Mouse (Mus musculus) stomach, postnatal 0 days (tissue): Measurements from ENCODE around the gene Chmp6. TPM values are rescaled to one million over a fixed set of nuclear protein-coding genes. Genes with fewer than 3 reads are reported as not detected.

Source experiments
- ATAC-seq: fragments of 200-750 bp; cut with Nextera tagmentation; 2 replicates; pipeline ENCODE4 v1.8.0; 2017; ENCODE audit not compliant: low FRiP score, low TSS enrichment
- DNase-seq: peaks from one replicate; pipeline ENCODE4 v3.0.0-alpha.2; 2016; ENCODE audit warnings: low spot score
- H3K27ac ChIP-seq: fragments of 300-500 bp; sonication (generic); replicated peaks from 2 replicates; pipeline ENCODE4 v1.5.1; 2014; ENCODE audit warnings: mild to moderate bottlenecking, control low read depth
- H3K27me3 ChIP-seq: fragments of 300-500 bp; sonication (generic); 2 replicates; pipeline ENCODE4 v1.6.1; 2014; ENCODE audit warnings: low read length; ENCODE audit not compliant: control insufficient read depth, insufficient read depth
- H3K36me3 ChIP-seq: fragments of 300-500 bp; sonication (generic); 2 replicates; pipeline ENCODE4 v1.6.1; 2014; ENCODE audit warnings: low read length, mixed read lengths; ENCODE audit not compliant: control insufficient read depth, insufficient read depth
- H3K4me1 ChIP-seq: fragments of 300-500 bp; sonication (generic); replicated peaks from 2 replicates; pipeline ENCODE4 v1.6.1; 2014; ENCODE audit warnings: antibody characterized with exemption; ENCODE audit not compliant: control insufficient read depth, insufficient read depth
- H3K4me2 ChIP-seq: fragments of 300-500 bp; sonication (generic); replicated peaks from 2 replicates; pipeline ENCODE4 v1.6.1; 2014; ENCODE audit warnings: low read depth, mild to moderate bottlenecking, control low read depth, moderate library complexity
- H3K4me3 ChIP-seq: fragments of 300-500 bp; sonication (generic); 2 replicates; pipeline ENCODE4 v1.5.1; 2014; ENCODE audit warnings: low read depth, low read length, control low read depth
- H3K9ac ChIP-seq: fragments of 300-500 bp; sonication (generic); 2 replicates; pipeline ENCODE4 v1.6.1; 2014; ENCODE audit warnings: mild to moderate bottlenecking, low read length, control low read depth, mixed read lengths
- H3K9me3 ChIP-seq: fragments of 300-500 bp; sonication (generic); 2 replicates; pipeline ENCODE4 v1.6.1; 2016; ENCODE audit warnings: low read length; ENCODE audit not compliant: control insufficient read depth
- CTCF ChIP-seq: IDR thresholded peaks from 2 replicates; pipeline ENCODE4 v1.5.1; 2016; ENCODE audit warnings: antibody characterized with exemption, low read depth, mild to moderate bottlenecking, moderate library complexity
- EP300 ChIP-seq: optimal IDR thresholded peaks from 2 replicates; pipeline ENCODE3; 2016; ENCODE audit warnings: antibody characterized with exemption
- WGBS: fragments of 180-500 bp; shearing (Covaris S2); extraction: QIAGEN DNeasy Blood & Tissue Kit; methylation state at CpG from one replicate; pipeline ENCODE4 v1.1.7; 2014; 5-methylcytosine and 5-hydroxymethylcytosine counted together
- polyA plus RNA-seq: library from polyadenylated mRNA; unstranded; fragments of >200 nt; fragmentation: Nextera tagmentation; extraction: Ambion mirVana; gene quantifications from 2 replicates; pipeline ENCODE4 v1.2.1, GENCODE M21; 2015

Gene Chmp6
- polyA plus RNA-seq = 84.5 and 85.3 TPM in 2 replicates

DNA sequence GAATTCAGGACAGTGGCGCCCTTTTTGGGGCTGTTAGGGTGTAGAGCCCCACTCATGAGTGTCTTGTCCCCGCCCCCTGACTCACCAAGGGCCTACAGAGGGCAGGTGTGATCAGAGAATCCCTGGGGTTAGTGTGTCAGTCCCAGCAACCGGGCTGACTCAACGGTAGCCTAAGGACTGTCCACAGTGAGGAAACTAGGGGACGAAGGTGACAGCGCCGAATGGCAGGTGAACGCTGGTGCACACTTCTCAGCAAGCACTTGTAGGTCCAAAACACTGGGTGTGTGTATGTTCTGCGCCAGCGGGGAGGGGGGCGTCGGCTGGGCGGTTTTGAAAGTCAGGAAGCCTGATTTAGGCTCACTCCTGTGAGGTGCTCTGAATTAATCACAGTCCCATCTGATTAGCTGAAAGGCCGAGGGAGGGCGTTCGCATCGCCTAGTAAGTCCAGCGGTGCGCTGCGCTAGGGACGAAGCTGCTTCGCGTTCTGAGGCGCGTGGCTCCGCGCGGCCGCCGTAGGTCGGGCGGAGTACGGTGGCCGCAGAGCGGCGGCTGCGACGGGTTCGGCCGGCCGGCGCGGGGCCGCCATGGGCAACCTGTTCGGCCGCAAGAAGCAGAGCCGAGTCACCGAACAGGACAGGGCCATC lies at the start of gene Chmp6:
Gene Chmp6, plus strand, starts transcription at position 151 of the 644 bp plus-strand sequence.
- ATAC-seq = peak; percentile 59
- peak within 1 kb of the TSS; percentile 87 for H3K4me2 ChIP-seq
- DNase-seq = peak; percentile 88
- peak within 1 kb of the TSS; percentile 91 for H3K27ac ChIP-seq
- WGBS = under 1% methylated on average over 48 of the region's 48 CpGs
- no peaks in the 10 kb centered on the region for H3K27me3 ChIP-seq
- peaks cover 13% of the 10 kb centered on the region; the same call in 1 of the 2 replicates for H3K36me3 ChIP-seq
- no peak for TF ChIP-seq EP300
- TF ChIP-seq CTCF = peak; percentile 44
- H3K9me3 ChIP-seq = no peaks in the 10 kb centered on the region
- peak within 1 kb of the TSS; percentile 78 for H3K4me3 ChIP-seq
- peaks cover 14% of the 10 kb centered on the region; the same call in 1 of the 2 replicates for H3K4me1 ChIP-seq
- H3K9ac ChIP-seq = peak within 1 kb of the TSS; percentile 99

- WGBS = 65% methylated on average over 6 of the region's 6 CpGs
These were observed 46.4 kb upstream of the Chmp6 start for GRCm38 (mm10) chr11:119866837-119867236.

GRCm38 (mm10) chr11:119868138-119868537 lies 45.1 kb upstream of the Chmp6 start:
- DNase-seq (no peak), ATAC-seq (no peak)
- TF ChIP-seq CTCF = no peak
- no peak for TF ChIP-seq EP300
- Histone ChIP-seq H3K4me3 (no peak overlapping the region), H3K36me3 (peaks cover 13% of the 10 kb centered on the region; the same call in 1 of the 2 replicates), H3K4me2 (no peak overlapping the region), H3K27ac (no peak overlapping the region; the same call in 1 of the 2 replicates), H3K9me3 (no peaks in the 10 kb centered on the region), H3K4me1 (no peaks in the 10 kb centered on the region), H3K27me3 (no peaks in the 10 kb centered on the region), H3K9ac (no peak overlapping the region)
- 49% methylated on average over 3 of the region's 3 CpGs for WGBS

More at GRCm38 (mm10) chr11:119866837-119867236, 46.4 kb upstream of the Chmp6 start:
- Histone ChIP-seq H3K9me3 (no peaks in the 10 kb centered on the region), H3K4me1 (no peaks in the 10 kb centered on the region), H3K27me3 (no peaks in the 10 kb centered on the region), H3K36me3 (peaks cover 2% of the 10 kb centered on the region; the same call in 1 of the 2 replicates), H3K27ac (no peak overlapping the region), H3K4me2 (no peak overlapping the region), H3K9ac (no peak overlapping the region), H3K4me3 (no peak overlapping the region)
- no peak for DNase-seq
- no peak for ATAC-seq
- TF ChIP-seq EP300 (no peak), CTCF (no peak)

DNA sequence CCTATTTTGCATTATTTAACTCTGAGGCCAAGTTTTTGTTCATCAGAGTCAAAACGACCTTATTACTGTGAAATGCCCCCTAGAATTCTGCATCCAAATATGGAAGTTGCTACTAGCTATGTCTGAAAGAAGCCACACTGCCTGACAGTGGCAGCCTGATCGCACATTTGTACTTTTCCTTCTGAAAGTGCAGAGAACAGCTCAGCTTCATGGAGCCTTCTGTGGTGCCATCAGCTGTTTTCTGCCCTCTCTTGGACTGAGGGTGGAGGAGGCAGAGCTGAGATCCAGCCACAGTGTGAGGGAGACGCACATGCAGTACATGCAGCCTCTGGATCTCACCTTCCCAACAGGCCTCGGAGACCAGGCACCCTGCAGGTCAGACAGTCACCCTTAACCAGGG lies 44.7 kb upstream of the Chmp6 start:
- Histone ChIP-seq H3K27ac (peak overlapping the region; percentile 83), H3K4me1 (no peaks in the 10 kb centered on the region), H3K4me2 (no peak overlapping the region), H3K9me3 (no peaks in the 10 kb centered on the region), H3K36me3 (peaks cover 15% of the 10 kb centered on the region; the same call in 1 of the 2 replicates), H3K27me3 (no peaks in the 10 kb centered on the region), H3K4me3 (no peak overlapping the region), H3K9ac (peak overlapping the region; percentile 45; the same call in 1 of the 2 replicates)
- 66% methylated on average over 4 of the region's 4 CpGs for WGBS
- ATAC-seq = no peak
- no peak for TF ChIP-seq EP300
- TF ChIP-seq CTCF = no peak
- DNase-seq = no peak

DNA sequence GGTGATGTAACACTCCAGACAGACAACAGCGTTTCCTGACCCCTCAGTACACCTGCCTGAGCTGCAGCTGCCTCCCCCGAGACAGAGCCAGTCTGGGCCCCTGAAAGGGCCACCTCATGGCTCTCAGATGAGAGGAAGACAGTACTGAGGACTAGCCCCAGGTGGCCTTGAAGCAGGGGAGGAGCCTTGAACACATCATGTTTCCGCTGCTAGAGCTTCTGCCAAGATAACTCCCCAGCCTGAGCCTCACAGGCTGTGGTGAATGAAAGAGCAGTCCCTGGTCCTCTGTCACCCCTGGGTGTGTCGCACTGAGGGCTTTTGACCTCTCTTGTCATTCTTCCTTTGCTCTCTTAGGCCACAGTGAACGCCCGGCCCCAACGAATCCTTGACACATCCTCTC lies 42.1 kb upstream of the Chmp6 start:
- no peak for TF ChIP-seq CTCF
- no peak for TF ChIP-seq EP300
- Histone ChIP-seq H3K9ac (no peak overlapping the region), H3K4me2 (no peak overlapping the region), H3K27me3 (no peaks in the 10 kb centered on the region), H3K4me1 (no peaks in the 10 kb centered on the region), H3K4me3 (no peak overlapping the region), H3K36me3 (peaks cover 23% of the 10 kb centered on the region; the same call in 1 of the 2 replicates), H3K27ac (no peak overlapping the region), H3K9me3 (no peaks in the 10 kb centered on the region)
- 82% methylated on average over 7 of the region's 7 CpGs for WGBS
- DNase-seq (no peak), ATAC-seq (no peak)

DNA sequence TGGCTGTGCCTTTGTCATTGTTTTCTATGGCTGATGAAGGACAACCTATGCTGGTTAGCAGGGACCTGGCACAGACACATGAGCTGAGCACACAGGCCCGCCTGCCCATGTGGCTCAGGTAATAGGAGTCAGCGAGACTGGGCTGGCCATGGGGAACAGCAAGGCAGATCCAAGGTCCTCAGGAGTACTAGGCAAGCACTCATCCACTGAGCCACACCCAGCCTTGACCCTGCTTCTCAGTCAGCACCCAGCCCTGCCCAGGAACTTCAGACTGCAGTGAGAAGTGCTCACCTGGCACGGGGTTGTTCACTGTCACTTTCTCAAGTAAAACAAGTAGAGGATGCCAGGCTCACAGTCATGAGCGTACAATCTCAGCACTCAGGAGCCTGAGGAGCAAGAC lies 39.6 kb upstream of the Chmp6 start:
- TF ChIP-seq CTCF (no peak), EP300 (no peak)
- no peaks in the 10 kb centered on the region for H3K27me3 ChIP-seq
- H3K4me1 ChIP-seq = no peaks in the 10 kb centered on the region
- DNase-seq (no peak), ATAC-seq (peak; percentile 43; the same call in 1 of the 2 replicates)
- no peak overlapping the region for H3K4me3 ChIP-seq
- H3K9me3 ChIP-seq = no peaks in the 10 kb centered on the region
- peaks cover 30% of the 10 kb centered on the region for H3K36me3 ChIP-seq
- H3K4me2 ChIP-seq = no peak overlapping the region
- H3K27ac ChIP-seq = no peak overlapping the region
- no peak overlapping the region for H3K9ac ChIP-seq
- 83% methylated on average over 4 of the region's 4 CpGs for WGBS
